Mouse (Mus musculus): ENCODE results near the gene Slc50a1.

DNA sequence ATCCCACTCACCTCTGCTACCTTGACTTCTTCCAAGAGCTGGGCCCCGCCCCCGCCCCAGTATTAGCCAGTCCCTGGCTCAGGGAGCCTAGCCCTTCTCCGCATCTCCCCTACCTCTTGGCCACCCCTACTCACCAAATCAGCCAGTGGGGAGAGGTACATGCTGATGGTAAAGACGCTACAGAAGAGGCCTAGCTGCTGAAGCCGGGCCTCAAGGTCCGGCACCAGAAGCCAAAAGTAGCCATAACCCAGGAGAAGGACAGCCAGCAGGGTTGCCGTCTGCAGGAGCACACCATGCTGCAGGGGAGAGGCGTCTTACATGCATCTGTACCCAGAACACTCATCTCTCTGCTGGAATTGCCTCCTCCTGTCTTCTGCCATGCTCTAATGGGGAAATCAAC, 1.5 kb downstream of the Slc50a1 start:
- TF ChIP-seq POLR2A (IDR thresholded peaks at IDR 0.05; ENCODE audit: insufficient read length, low read depth) (no peak), REST (IDR thresholded peaks at IDR 0.05; ENCODE audit: insufficient read depth, insufficient read length) (no peak), MAX (IDR thresholded peaks at IDR 0.05; ENCODE audit: low read depth) (no peak), USF1 (IDR thresholded peaks at IDR 0.05; ENCODE audit: low read depth) (no peak), POLR2AphosphoS2 (IDR thresholded peaks at IDR 0.05; ENCODE audit: insufficient read length, low read depth) (no peak), E2F4 (IDR thresholded peaks at IDR 0.05; ENCODE audit: insufficient read depth) (no peak), MYOG (IDR thresholded peaks at IDR 0.05; ENCODE audit: control insufficient read depth in 1 of 3, insufficient read depth in 1 of 3, insufficient read length in 2 of 3, low read depth in 2 of 3) (no peak)

All from myocyte (in vitro differentiated cells).